Mouse (Mus musculus) midbrain, embryonic 14.5 days (tissue): Measurements from ENCODE around the gene Eif4e3. TPM values are rescaled to one million over a fixed set of nuclear protein-coding genes. Genes with fewer than 3 reads are reported as not detected.

Experiments
- ATAC-seq: fragments of 200-750 bp; cut with Nextera tagmentation; 2 replicates; pipeline ENCODE4 v1.8.0; 2017; ENCODE audit warnings: moderate number of reproducible peaks, moderate library complexity; ENCODE audit not compliant: low FRiP score, low TSS enrichment
- DNase-seq: peaks from one replicate; pipeline ENCODE4 v3.0.0-alpha.2; 2015
- H3K27ac ChIP-seq: fragments of 300-500 bp; sonication (generic); replicated peaks from 2 replicates; pipeline ENCODE4 v1.5.1; 2014; ENCODE audit warnings: mild to moderate bottlenecking, low read depth, low read length, moderate library complexity
- H3K27me3 ChIP-seq: fragments of 300-500 bp; sonication (generic); 2 replicates; pipeline ENCODE4 v1.6.1; 2014; ENCODE audit warnings: low read length, control low read depth, mixed read lengths; ENCODE audit not compliant: control insufficient read depth, insufficient read depth
- H3K36me3 ChIP-seq: fragments of 300-500 bp; sonication (generic); 2 replicates; pipeline ENCODE4 v1.6.1; 2014; ENCODE audit warnings: low read length, control low read depth; ENCODE audit not compliant: control insufficient read depth, insufficient read depth
- H3K4me1 ChIP-seq: fragments of 300-500 bp; sonication (generic); 2 replicates; pipeline ENCODE4 v1.6.1; 2014; ENCODE audit warnings: mild to moderate bottlenecking, antibody characterized with exemption, low read length, control low read depth; ENCODE audit not compliant: control insufficient read depth, insufficient read depth
- H3K4me2 ChIP-seq: fragments of 300-500 bp; sonication (generic); 2 replicates; pipeline ENCODE4 v1.6.1; 2014; ENCODE audit warnings: mild to moderate bottlenecking, low read length, moderate library complexity
- H3K4me3 ChIP-seq: fragments of 300-500 bp; sonication (generic); replicated peaks from 2 replicates; pipeline ENCODE4 v1.5.1; 2014; ENCODE audit warnings: low read depth, low read length
- H3K9ac ChIP-seq: fragments of 300-500 bp; sonication (generic); replicated peaks from 2 replicates; pipeline ENCODE4 v1.6.1; 2014; ENCODE audit warnings: mild to moderate bottlenecking, low read length, moderate library complexity
- H3K9me3 ChIP-seq: fragments of 300-500 bp; sonication (generic); 2 replicates; pipeline ENCODE4 v1.6.1; 2016; ENCODE audit warnings: low read length, control low read depth, mixed read lengths; ENCODE audit not compliant: control insufficient read depth
- WGBS: fragments of 180-500 bp; shearing (Covaris S2); extraction: QIAGEN DNeasy Blood & Tissue Kit; methylation state at CpG from one replicate; pipeline ENCODE4 v1.1.7; 2014; 5-methylcytosine and 5-hydroxymethylcytosine counted together
- polyA plus RNA-seq: library from polyadenylated mRNA; unstranded; fragments of >200 nt; fragmentation: Nextera tagmentation; extraction: Ambion mirVana; gene quantifications from 2 replicates; pipeline ENCODE4 v1.2.1, GENCODE M21; 2014

Eif4e3 gene
- polyA plus RNA-seq, 1 experiment from 2014 or later = 7.8 TPM

GRCm38 (mm10) chr6:99654343-99654742, 12.2 kb downstream of the Eif4e3 start:
- Histone ChIP-seq H3K27ac (no peak overlapping the region), H3K4me3 (no peak overlapping the region), H3K36me3 (no peaks in the 10 kb centered on the region), H3K4me1 (peaks cover 7% of the 10 kb centered on the region; the same call in 1 of the 2 replicates), H3K4me2 (no peak overlapping the region), H3K9me3 (no peaks in the 10 kb centered on the region), H3K9ac (no peak overlapping the region; the same call in 1 of the 2 replicates), H3K27me3 (no peaks in the 10 kb centered on the region)
- WGBS = 44% methylated on average over 5 of the region's 5 CpGs
- DNase-seq (no peak), ATAC-seq (no peak)

GRCm38 (mm10) chr6:99652341-99652740, 14.2 kb downstream of the Eif4e3 start:
- Histone ChIP-seq H3K9me3 (no peaks in the 10 kb centered on the region), H3K4me3 (no peak overlapping the region), H3K36me3 (no peaks in the 10 kb centered on the region), H3K4me2 (no peak overlapping the region), H3K9ac (no peak overlapping the region), H3K4me1 (peaks cover 7% of the 10 kb centered on the region; the same call in 1 of the 2 replicates), H3K27me3 (no peaks in the 10 kb centered on the region), H3K27ac (no peak overlapping the region)
- 76% methylated on average over 2 of the region's 2 CpGs for whole genome bisulfite sequencing
- DNase-seq = peak; percentile 72
- ATAC-seq = peak; percentile 48; the same call in 1 of the 2 replicates

- no peak overlapping the region for H3K4me2 ChIP-seq
- ATAC-seq = no peak
- H3K27ac ChIP-seq = no peak overlapping the region
- DNase-seq = no peak
- H3K36me3 ChIP-seq = no peaks in the 10 kb centered on the region
- no peaks in the 10 kb centered on the region for H3K27me3 ChIP-seq
- 0 out of 2 replicates have a peak, but pooled peaks cover 3% of the 10 kb centered on the region for H3K4me1 ChIP-seq
- H3K9me3 ChIP-seq = no peaks in the 10 kb centered on the region
- WGBS = 62% methylated on average over 2 of the region's 2 CpGs
- no peak overlapping the region for H3K9ac ChIP-seq
- no peak overlapping the region for H3K4me3 ChIP-seq
Measured at GRCm38 (mm10) chr6:99649307-99649706, 17.3 kb downstream of the Eif4e3 start.

DNA sequence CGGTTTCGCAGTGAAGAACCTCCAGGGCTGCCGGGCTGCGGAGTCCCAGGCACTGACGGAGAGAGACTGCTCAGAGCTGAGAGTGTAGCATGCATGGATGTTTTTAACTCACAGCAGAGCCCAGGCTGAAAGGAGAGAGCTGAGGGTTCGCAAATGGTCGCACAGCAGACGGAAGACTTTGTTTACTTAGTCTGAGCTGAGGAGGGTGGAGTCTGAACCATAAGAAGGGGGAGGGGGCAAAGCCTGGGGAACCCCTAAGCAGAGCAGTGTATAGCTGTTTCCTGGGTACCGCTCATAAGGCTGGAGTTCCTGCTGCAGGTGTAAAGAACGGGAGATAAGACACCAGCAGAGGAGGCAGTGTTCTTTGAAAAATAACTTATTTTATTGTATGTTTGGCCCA, 20.2 kb downstream of the Eif4e3 start:
- 72% methylated on average over 10 of the region's 10 CpGs for WGBS
- H3K9ac ChIP-seq = no peak overlapping the region

GRCm38 (mm10) chr6:99644876-99645275, 21.7 kb downstream of the Eif4e3 start:
- H3K36me3 ChIP-seq = no peaks in the 10 kb centered on the region

More for the DNA sequence above, 20.2 kb downstream of the Eif4e3 start:
- no peak overlapping the region for H3K4me2 ChIP-seq
- DNase-seq = no peak
- no peak for ATAC-seq
- H3K4me1 ChIP-seq = no peaks in the 10 kb centered on the region
- H3K36me3 ChIP-seq = no peaks in the 10 kb centered on the region
- H3K9me3 ChIP-seq = no peaks in the 10 kb centered on the region
- no peak overlapping the region for H3K27ac ChIP-seq
- no peaks in the 10 kb centered on the region for H3K27me3 ChIP-seq
- H3K4me3 ChIP-seq = no peak overlapping the region

DNA sequence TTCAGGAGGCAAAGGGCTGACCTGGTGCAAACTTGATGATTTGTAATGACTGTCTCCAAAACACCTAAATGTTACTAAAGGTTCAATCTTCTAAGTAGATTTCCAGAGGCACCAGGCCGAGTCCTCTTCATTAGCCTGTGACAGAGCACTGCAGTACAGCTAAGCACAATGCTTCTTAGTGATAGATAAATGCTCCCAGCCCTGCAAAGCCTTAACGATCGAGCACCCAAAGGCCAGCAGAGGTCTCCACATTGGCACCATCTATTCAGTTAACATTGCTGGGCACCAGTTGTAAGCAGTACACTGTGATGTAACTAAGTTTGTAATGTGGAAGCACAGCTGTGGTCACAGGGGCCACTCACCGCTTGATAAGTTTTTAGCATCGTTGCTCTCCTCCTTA, 22.2 kb downstream of the Eif4e3 start:
- H3K9ac ChIP-seq = no peak overlapping the region
- H3K36me3 ChIP-seq = peaks cover 4% of the 10 kb centered on the region; the same call in 1 of the 2 replicates
- H3K4me3 ChIP-seq = no peak overlapping the region
- no peak overlapping the region for H3K27ac ChIP-seq
- H3K4me2 ChIP-seq = no peak overlapping the region
- ATAC-seq (no peak), DNase-seq (no peak)
- H3K4me1 ChIP-seq = no peaks in the 10 kb centered on the region
- no peaks in the 10 kb centered on the region for H3K9me3 ChIP-seq
- WGBS = 89% methylated on average over 5 of the region's 5 CpGs
- H3K27me3 ChIP-seq = no peaks in the 10 kb centered on the region

More at GRCm38 (mm10) chr6:99644876-99645275, 21.7 kb downstream of the Eif4e3 start:
- Histone ChIP-seq H3K27ac (no peak overlapping the region), H3K27me3 (no peaks in the 10 kb centered on the region), H3K4me1 (no peaks in the 10 kb centered on the region), H3K4me3 (no peak overlapping the region), H3K9me3 (no peaks in the 10 kb centered on the region), H3K4me2 (no peak overlapping the region), H3K9ac (no peak overlapping the region)
- 93% methylated on average over 5 of the region's 5 CpGs for WGBS
- ATAC-seq (no peak), DNase-seq (no peak)

DNA sequence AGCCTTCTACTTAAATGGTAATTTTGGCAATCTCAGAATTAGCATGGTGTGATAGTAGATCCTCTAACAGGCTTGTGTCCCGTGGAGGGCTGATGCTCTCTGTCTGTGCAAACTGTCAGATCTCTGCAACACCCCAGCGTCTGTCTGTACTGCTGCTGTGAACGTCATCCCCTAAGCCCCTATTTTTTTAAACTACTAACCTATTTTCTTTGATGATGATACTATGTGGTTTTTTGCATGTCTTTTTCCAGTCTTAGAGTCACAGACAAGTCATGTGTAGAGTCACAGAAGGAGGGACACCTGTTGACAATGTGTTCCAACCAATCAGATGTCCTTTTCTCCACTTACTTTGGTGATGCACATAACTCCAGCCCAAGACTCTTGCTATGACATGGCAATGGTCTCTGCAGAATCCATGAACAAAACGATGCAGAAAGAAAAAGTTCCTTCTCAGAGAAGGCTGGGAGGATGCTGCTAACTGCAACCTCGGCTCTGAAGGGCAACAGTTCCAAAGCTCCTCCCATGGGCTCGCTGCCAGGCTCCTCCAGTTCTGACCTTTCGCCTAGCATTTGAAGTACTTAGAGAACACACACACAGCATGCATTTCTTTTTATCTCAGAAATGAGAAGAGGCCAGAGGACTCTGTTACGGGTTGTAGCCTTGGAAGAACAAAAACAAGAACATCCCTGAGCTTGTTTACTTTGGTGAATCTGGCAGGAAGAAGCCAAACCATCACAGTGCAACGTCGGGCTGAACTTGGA, 23.0 kb downstream of the Eif4e3 start:
- H3K27ac ChIP-seq = no peak overlapping the region
- H3K4me1 ChIP-seq = no peaks in the 10 kb centered on the region
- H3K27me3 ChIP-seq = no peaks in the 10 kb centered on the region
- H3K9ac ChIP-seq = no peak overlapping the region
- no peak overlapping the region for H3K4me2 ChIP-seq
- peaks cover 4% of the 10 kb centered on the region; the same call in 1 of the 2 replicates for H3K36me3 ChIP-seq
- no peak overlapping the region for H3K4me3 ChIP-seq
- DNase-seq = no peak
- WGBS = 72% methylated on average over 10 of the region's 10 CpGs
- H3K9me3 ChIP-seq = no peaks in the 10 kb centered on the region
- ATAC-seq = no peak

DNA sequence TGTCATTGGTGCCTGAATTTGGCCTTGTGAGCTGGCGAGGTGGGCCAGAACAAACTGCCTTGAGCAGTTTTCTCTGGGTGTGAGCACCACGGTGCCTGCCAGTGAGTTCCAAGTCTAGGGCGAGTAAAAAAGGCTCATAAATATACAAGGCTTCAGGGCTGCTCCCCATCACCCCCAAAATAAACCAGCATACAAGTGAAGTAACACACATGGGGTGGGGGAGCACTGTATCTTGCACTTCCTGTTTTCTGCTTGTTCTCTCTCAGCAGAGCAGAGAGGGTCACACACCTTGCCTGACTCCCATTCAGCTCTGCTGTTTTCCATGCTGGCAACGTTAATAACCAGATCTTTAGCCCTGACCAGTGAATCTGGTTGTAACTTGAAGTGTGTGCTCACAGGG, 29.1 kb downstream of the Eif4e3 start:
- no peak overlapping the region for H3K27ac ChIP-seq
- H3K9ac ChIP-seq = no peak overlapping the region
- ATAC-seq (no peak), DNase-seq (no peak)
- H3K4me1 ChIP-seq = peaks cover 7% of the 10 kb centered on the region; the same call in 1 of the 2 replicates
- no peaks in the 10 kb centered on the region for H3K9me3 ChIP-seq
- H3K4me3 ChIP-seq = no peak overlapping the region
- no peak overlapping the region for H3K4me2 ChIP-seq
- H3K36me3 ChIP-seq = peaks cover 4% of the 10 kb centered on the region; the same call in 1 of the 2 replicates
- no peaks in the 10 kb centered on the region for H3K27me3 ChIP-seq
- 80% methylated on average over 4 of the region's 4 CpGs for WGBS

DNA sequence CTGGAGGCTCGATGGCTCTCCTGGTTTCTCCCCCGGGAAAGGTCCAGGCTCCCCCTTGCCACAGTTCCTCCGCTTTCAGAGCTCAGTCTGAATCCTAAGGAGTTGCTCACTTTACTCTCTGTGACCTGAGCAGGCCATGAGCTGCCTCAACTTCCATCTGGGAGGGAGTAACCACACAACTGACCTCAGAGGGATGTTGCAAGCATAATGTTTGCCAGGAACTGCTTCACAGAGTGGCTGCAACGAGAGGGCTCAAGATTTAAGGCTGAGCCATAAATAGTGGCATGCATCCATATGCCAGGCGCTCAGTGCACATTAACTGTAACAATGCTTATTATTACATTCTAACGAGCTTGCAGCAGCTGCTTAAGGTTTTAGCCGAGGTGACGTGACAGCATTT, 29.8 kb downstream of the Eif4e3 start:
- WGBS = 66% methylated on average over 8 of the region's 8 CpGs

More for the DNA sequence above, 29.8 kb downstream of the Eif4e3 start:
- H3K27me3 ChIP-seq = no peaks in the 10 kb centered on the region
- H3K36me3 ChIP-seq = peaks cover 9% of the 10 kb centered on the region; the same call in 1 of the 2 replicates
- ATAC-seq (no peak), DNase-seq (no peak)
- no peak overlapping the region for H3K9ac ChIP-seq
- H3K4me1 ChIP-seq = peaks cover 7% of the 10 kb centered on the region; the same call in 1 of the 2 replicates
- no peak overlapping the region for H3K4me3 ChIP-seq
- H3K9me3 ChIP-seq = no peaks in the 10 kb centered on the region
- no peak overlapping the region for H3K27ac ChIP-seq
- H3K4me2 ChIP-seq = no peak overlapping the region
